Mouse (Mus musculus) MEL (cell line): ENCODE results near the gene Trim63. TPM values are rescaled to one million over a fixed set of nuclear protein-coding genes. Genes with fewer than 3 reads are reported as not detected.
A peak's percentile ranks its signal among the peaks of the same experiment; 100 is the strongest.

Source experiments
- DNase-seq: peaks from one replicate; pipeline ENCODE4 v3.0.0; 2011; ENCODE audit warnings: low read depth, low spot score
- H3K27ac ChIP-seq: 2 replicates; pipeline ENCODE4 v1.5.1; 2012; ENCODE audit warnings: low read depth, mild to moderate bottlenecking, control low read depth, low read length, moderate library complexity; ENCODE audit not compliant: control insufficient read depth
- H3K27me3 ChIP-seq, 2 experiments: fragments of 150-350 bp in 1 of 2; sonication (generic) in 1 of 2; 2 replicates each; pipeline ENCODE4 v1.6.1; 2012; ENCODE audit warnings: low read length in 2 of 2, mild to moderate bottlenecking in 2 of 2, improper control_type of control experiment in 1 of 2, moderate library complexity in 1 of 2; ENCODE audit not compliant: insufficient read depth in 2 of 2, control insufficient read depth in 1 of 2
- H3K36me3 ChIP-seq, 2 experiments: 2 replicates each; pipeline ENCODE4 v1.6.1; 2012 to 2014; ENCODE audit warnings: low read length in 2 of 2, improper control_type of control experiment in 1 of 2, inconsistent platforms in 1 of 2, mild to moderate bottlenecking in 1 of 2; ENCODE audit not compliant: insufficient read depth in 2 of 2, control insufficient read depth in 1 of 2
- H3K4me1 ChIP-seq, 2 experiments: fragments of 150-350 bp in 1 of 2; sonication (generic) in 1 of 2; 2 replicates each; pipeline ENCODE4 v1.6.1; 2012; ENCODE audit warnings: low read length in 2 of 2, improper control_type of control experiment in 1 of 2, mild to moderate bottlenecking in 1 of 2; ENCODE audit not compliant: insufficient read depth in 2 of 2, control insufficient read depth in 1 of 2
- H3K4me3 ChIP-seq, 2 experiments: fragments of 150-350 bp in 1 of 2; sonication (generic) in 1 of 2; 2 replicates each; pipeline ENCODE4 v1.5.1; 2012; ENCODE audit warnings: low read depth in 2 of 2, low read length in 2 of 2, mild to moderate bottlenecking in 2 of 2, moderate library complexity in 2 of 2, control low read depth in 1 of 2, improper control_type of control experiment in 1 of 2; ENCODE audit not compliant: control insufficient read depth in 1 of 2, insufficient read depth in 1 of 2
- H3K79me2 ChIP-seq: 2 replicates; pipeline ENCODE4 v1.6.1; 2012; ENCODE audit warnings: mild to moderate bottlenecking, low read length, moderate library complexity; ENCODE audit not compliant: control insufficient read depth, poor library complexity, insufficient read depth
- H3K9ac ChIP-seq: 2 replicates; pipeline ENCODE4 v1.6.1; 2012; ENCODE audit warnings: low read depth, mild to moderate bottlenecking, control low read depth, low read length, moderate library complexity; ENCODE audit not compliant: control insufficient read depth, poor library complexity, severe bottlenecking
- H3K9me3 ChIP-seq: fragments of 150-350 bp; sonication (generic); replicated peaks from 2 replicates; pipeline ENCODE4 v1.6.1; 2012; ENCODE audit warnings: mild to moderate bottlenecking, low read length, improper control_type of control experiment, moderate library complexity; ENCODE audit not compliant: insufficient read depth
- ETS1 ChIP-seq: IDR thresholded peaks from 2 replicates; pipeline ENCODE4 v1.6.1; 2012; ENCODE audit warnings: low read depth, mild to moderate bottlenecking, inconsistent platforms, low read length, improper control_type of control experiment, moderate library complexity
- GATA1 ChIP-seq: IDR thresholded peaks from 2 replicates; pipeline ENCODE4 v1.6.1; 2011; ENCODE audit warnings: low read depth, low read length, improper control_type of control experiment
- HCFC1 ChIP-seq: IDR thresholded peaks from 2 replicates; pipeline ENCODE4 v1.6.1; 2012; ENCODE audit warnings: low read depth, mild to moderate bottlenecking, inconsistent platforms, low read length, improper control_type of control experiment, moderate library complexity
- JUND ChIP-seq: IDR thresholded peaks from 2 replicates; pipeline ENCODE4 v1.6.1; 2011; ENCODE audit warnings: low read depth, mild to moderate bottlenecking, improper control_type of control experiment, low read length
- MAZ ChIP-seq: IDR thresholded peaks from 2 replicates; pipeline ENCODE4 v1.6.1; 2012; ENCODE audit warnings: low read depth, mild to moderate bottlenecking, inconsistent platforms, low read length, improper control_type of control experiment
- MEF2A ChIP-seq: IDR thresholded peaks from 2 replicates; pipeline ENCODE4 v1.6.1; 2014; ENCODE audit warnings: low read depth, mild to moderate bottlenecking, inconsistent platforms, low read length, improper control_type of control experiment; ENCODE audit not compliant: poor library complexity, insufficient replicate concordance, severe bottlenecking; ENCODE audit errors: extremely low read depth
- MXI1 ChIP-seq: IDR thresholded peaks from 2 replicates; pipeline ENCODE4 v1.6.1; 2011; ENCODE audit warnings: mild to moderate bottlenecking, low read depth, low read length, improper control_type of control experiment
- MYB ChIP-seq: IDR thresholded peaks from 2 replicates; pipeline ENCODE4 v1.6.1; 2011; ENCODE audit warnings: mild to moderate bottlenecking, low read depth, low read length, improper control_type of control experiment
- NELFE ChIP-seq: IDR thresholded peaks from 2 replicates; pipeline ENCODE4 v1.6.1; 2011; ENCODE audit warnings: low read depth, low read length, improper control_type of control experiment
- NRF1 ChIP-seq: IDR thresholded peaks from 2 replicates; pipeline ENCODE4 v1.6.1; 2014; ENCODE audit warnings: low read depth, mild to moderate bottlenecking, inconsistent platforms, low read length, improper control_type of control experiment, moderate library complexity; ENCODE audit not compliant: poor library complexity, insufficient read depth, severe bottlenecking
- POLR2AphosphoS2 ChIP-seq: IDR thresholded peaks from 2 replicates; pipeline ENCODE4 v1.6.1; 2011; ENCODE audit warnings: low read length, improper control_type of control experiment
- SMC3 ChIP-seq: IDR thresholded peaks from 2 replicates; pipeline ENCODE4 v1.6.1; 2011; ENCODE audit warnings: low read depth, low read length, improper control_type of control experiment
- TAL1 ChIP-seq: IDR thresholded peaks from 2 replicates; pipeline ENCODE4 v1.6.1; 2012; ENCODE audit warnings: mild to moderate bottlenecking, inconsistent platforms, low read length, moderate library complexity, mixed read lengths
- UBTF ChIP-seq: IDR thresholded peaks from 2 replicates; pipeline ENCODE4 v1.6.1; 2012; ENCODE audit warnings: low read depth, mild to moderate bottlenecking, inconsistent platforms, low read length, improper control_type of control experiment, moderate library complexity, borderline replicate concordance; ENCODE audit not compliant: insufficient read depth
- ZNF384 ChIP-seq: IDR thresholded peaks from 2 replicates; pipeline ENCODE4 v1.6.1; 2012; ENCODE audit warnings: low read depth, mild to moderate bottlenecking, inconsistent platforms, low read length, improper control_type of control experiment
- polyA plus RNA-seq, 2 experiments: library from polyadenylated mRNA; stranded (reverse) in 1 of 2; unstranded in 1 of 2; fragments of >175 nt in 1 of 2; fragments of >200 nt in 1 of 2; gene quantifications; 2 replicates each; pipeline versions ENCODE4 v1.2.1 to v1.2.4; 2012; ENCODE audit warnings: low replicate concordance in 2 of 2, low read depth in 1 of 2; ENCODE audit not compliant: insufficient read length in 2 of 2, insufficient read depth in 1 of 2, missing spikeins in 1 of 2
- total RNA-seq: library from RNA; depleted of rRNA; stranded (reverse); fragments of 300-350 nt; gene quantifications from 2 replicates; pipeline ENCODE4 v1.2.3, GENCODE M21; 2012

The Trim63 gene
- total and polyA plus RNA-seq, 3 experiments: not detected

DNA sequence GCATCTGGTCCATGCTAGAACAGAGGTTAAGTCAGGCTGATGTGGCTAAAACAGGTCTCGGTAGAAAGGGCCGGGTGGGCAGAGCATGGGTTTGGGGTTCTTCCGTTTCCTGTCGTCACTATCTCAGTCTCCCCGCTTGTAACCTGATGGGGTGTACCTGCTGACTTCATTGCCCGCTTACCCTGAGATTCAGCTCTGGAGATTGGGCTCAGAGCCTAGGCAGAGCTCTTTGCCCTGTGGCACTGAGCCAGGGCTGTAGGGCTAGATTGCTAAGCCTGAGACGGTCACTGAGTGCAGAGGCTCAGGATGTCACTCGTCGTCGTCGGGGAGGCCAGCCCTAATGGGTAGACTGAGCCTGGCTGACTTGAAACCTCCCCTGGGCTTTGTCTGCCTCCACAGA is 33.2 kb downstream of the Trim63 start (continued):
- TF ChIP-seq NRF1 (no peak), JUND (no peak)
- TF ChIP-seq, all 39 proteins: peak for 12

GRCm38 (mm10) chr4:134348545-134348944 is 33.6 kb downstream of the Trim63 start:
- Histone ChIP-seq H3K36me3 (peaks cover 0 to 6% of the 10 kb centered on the region in 2 experiments; a peak in 1 of 4 replicates), H3K4me3 (no peak overlapping the region), H3K79me2 (no peaks in the 10 kb centered on the region), H3K9ac (peak overlapping the region; percentile 8; the same call in 1 of the 2 replicates)
- DNase-seq: no peak
- no peak for TF ChIP-seq NELFE
- no peak for TF ChIP-seq MEF2A
- TF ChIP-seq MAZ: no peak
- TF ChIP-seq TAL1: no peak
- TF ChIP-seq JUND: no peak
- no peak for TF ChIP-seq ETS1
- no peak for TF ChIP-seq SMC3
- no peak for TF ChIP-seq UBTF
- TF ChIP-seq GATA1: no peak
- no peak for TF ChIP-seq MXI1
- TF ChIP-seq POLR2AphosphoS2: no peak
- TF ChIP-seq HCFC1: no peak
- TF ChIP-seq MYB: no peak
- TF ChIP-seq, all 39 proteins: peak for 0
- Histone ChIP-seq H3K9me3 (no peaks in the 10 kb centered on the region), H3K27ac (no peak overlapping the region), H3K4me1 (peaks cover 6 to 20% of the 10 kb centered on the region in 2 experiments; a peak in 3 of 4 replicates), H3K27me3 (no peaks in the 10 kb centered on the region)

- Histone ChIP-seq H3K9ac (no peak overlapping the region), H3K36me3 (peaks cover 0 to 8% of the 10 kb centered on the region in 2 experiments; a peak in 2 of 4 replicates), H3K9me3 (no peaks in the 10 kb centered on the region), H3K79me2 (no peaks in the 10 kb centered on the region), H3K4me1 (peaks cover 5 to 25% of the 10 kb centered on the region in 2 experiments; a peak in 3 of 4 replicates), H3K27ac (no peak overlapping the region), H3K27me3 (no peaks in the 10 kb centered on the region), H3K4me3 (no peak overlapping the region)
- no peak for DNase-seq
- TF ChIP-seq ZNF384: no peak
These were observed 34.9 kb downstream of the Trim63 start for GRCm38 (mm10) chr4:134349829-134350228.
